In the genomic region with DNA sequence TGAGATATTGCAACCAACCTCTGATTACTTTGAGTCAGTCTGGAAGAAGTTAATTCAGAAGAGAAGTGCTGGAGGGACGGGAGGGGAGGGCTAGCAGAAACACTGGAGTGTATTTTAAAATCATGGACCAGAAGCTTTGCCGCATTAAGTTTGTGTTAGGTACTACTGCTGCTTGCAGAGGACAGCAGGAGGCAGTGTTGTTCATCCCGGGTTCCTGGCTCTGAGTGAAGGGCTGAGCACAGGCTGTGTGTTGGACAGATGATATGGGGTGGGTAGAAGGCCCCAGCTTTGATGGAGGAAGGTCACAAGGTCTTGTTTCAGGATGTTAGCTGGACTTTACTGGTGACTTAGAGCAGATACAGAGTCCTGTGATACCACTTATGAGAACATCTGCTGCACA, we compare ENCODE assay signal across 10 mouse cellular contexts.
A peak's percentile ranks its signal among the peaks of the same experiment; 100 is the strongest.
DNase-seq lines count a peak whose midpoint lies in the region; ATAC-seq and TF ChIP-seq lines count a peak whose summit lies in the region.
"Had no signal": no experiment of that assay in that cellular context is flagged by ENCODE, and none has a peak within 500 bp of the region (broad histone marks: within the 10 kb centered on the region; RNA-seq: fewer than 3 reads in every experiment).

No protein-coding gene starts in this region.

- no peaks in the 10 kb centered on the region for H3K9me3 ChIP-seq in heart, embryonic 11.5 days (replicated peaks; ENCODE audit: control insufficient read depth, low read length)
- H3K9me3 ChIP-seq in lung, postnatal 0 days (ENCODE audit: low read length), result no peaks in the 10 kb centered on the region

- no peak overlapping the region for H3K9ac ChIP-seq in heart, embryonic 11.5 days (ENCODE audit: low read depth, low read length)
- no peak overlapping the region for H3K9ac ChIP-seq in lung, postnatal 0 days (replicated peaks; ENCODE audit: low read depth)

- H3K4me1 ChIP-seq in heart, embryonic 11.5 days (ENCODE audit: control insufficient read depth, insufficient read depth, low read length), result peaks cover 7% of the 10 kb centered on the region; the same call in 1 of the 2 replicates
- no peaks in the 10 kb centered on the region; the same call in 1 of the 2 replicates for H3K4me1 ChIP-seq in lung, postnatal 0 days (ENCODE audit: insufficient read depth, low read depth, low read length)

- no peak for TF ChIP-seq EP300 in lung, postnatal 0 days (IDR thresholded peaks at IDR 0.05)

- H3K4me3 ChIP-seq in heart, embryonic 11.5 days (ENCODE audit: low read depth, low read length), result no peak overlapping the region
- H3K4me3 ChIP-seq in lung, postnatal 0 days (ENCODE audit: low read depth, low read length), result no peak overlapping the region

- no peak overlapping the region for H3K4me2 ChIP-seq in heart, embryonic 11.5 days
- no peak overlapping the region for H3K4me2 ChIP-seq in lung, postnatal 0 days (replicated peaks; ENCODE audit: low read depth, low read length)
- H3K4me2 ChIP-seq: midbrain, embryonic 11.5 days had no signal

- no peaks in the 10 kb centered on the region for H3K27me3 ChIP-seq in heart, embryonic 11.5 days (ENCODE audit: control insufficient read depth, insufficient read depth, low read length)
- no peaks in the 10 kb centered on the region for H3K27me3 ChIP-seq in lung, postnatal 0 days (replicated peaks; ENCODE audit: insufficient read depth, low read length)

- intact Hi-C loops in heart, postnatal 10 days (cut with DNase I), result no loop called here

- peak; percentile 69 for TF ChIP-seq CTCF in lung, postnatal 0 days (IDR thresholded peaks at IDR 0.05)

- peak; percentile 35 to 47 for DNase-seq in heart, postnatal 10 days
- no peak for DNase-seq in lung, postnatal 0 days (ENCODE audit: low spot score)
- no peak for DNase-seq in lung, adult 18-20 months
- peak; percentile 72 for DNase-seq in embryo, embryonic 10.5 days (ENCODE audit: low spot score)
- peak; percentile 54 for DNase-seq in thymus, postnatal 25 days
- DNase-seq in urinary bladder, postnatal 36 days (ENCODE audit: low spot score in 2 of 2), result no peak
- DNase-seq in Muller cell, postnatal 12 days (ENCODE audit: inconsistent ontology term), result no peak

- whole genome bisulfite sequencing in heart, embryonic 11.5 days (ENCODE audit: insufficient replicate concordance), result 54% methylated on average over 3 of the region's 3 CpGs
- WGBS in lung, postnatal 0 days, result 55% methylated on average over 3 of the region's 3 CpGs

- no peak overlapping the region for H3K27ac ChIP-seq in heart, embryonic 11.5 days (ENCODE audit: low read depth, low read length)
- no peak overlapping the region for H3K27ac ChIP-seq in lung, postnatal 0 days (ENCODE audit: low read length)

- no peaks in the 10 kb centered on the region for H3K36me3 ChIP-seq in heart, embryonic 11.5 days (ENCODE audit: control insufficient read depth, insufficient read depth, low read length)
- no peaks in the 10 kb centered on the region for H3K36me3 ChIP-seq in lung, postnatal 0 days (ENCODE audit: insufficient read depth, low read length)

- ATAC-seq in heart, embryonic 11.5 days (replicated peaks; ENCODE audit: insufficient number of reproducible peaks, low FRiP score, low TSS enrichment), result no peak
- no peak for ATAC-seq in lung, postnatal 0 days
- ATAC-seq: inflammation-experienced regulatory T-cells, adult 6 months had no signal

Comparison
In these comparisons a context has a peak if more than half of its experiments do, and no peak if none do; other contexts are left out.
1. DNase-seq: peak in heart, postnatal 10 days (2 of 2), embryo, embryonic 10.5 days (single experiment) and thymus, postnatal 25 days (single experiment); none in lung, postnatal 0 days (single experiment), lung, adult 18-20 months (0 of 2), urinary bladder, postnatal 36 days (0 of 2) and Muller cell, postnatal 12 days (single experiment).